29 mouse cellular contexts compared by ENCODE assay signal in the genomic region with DNA sequence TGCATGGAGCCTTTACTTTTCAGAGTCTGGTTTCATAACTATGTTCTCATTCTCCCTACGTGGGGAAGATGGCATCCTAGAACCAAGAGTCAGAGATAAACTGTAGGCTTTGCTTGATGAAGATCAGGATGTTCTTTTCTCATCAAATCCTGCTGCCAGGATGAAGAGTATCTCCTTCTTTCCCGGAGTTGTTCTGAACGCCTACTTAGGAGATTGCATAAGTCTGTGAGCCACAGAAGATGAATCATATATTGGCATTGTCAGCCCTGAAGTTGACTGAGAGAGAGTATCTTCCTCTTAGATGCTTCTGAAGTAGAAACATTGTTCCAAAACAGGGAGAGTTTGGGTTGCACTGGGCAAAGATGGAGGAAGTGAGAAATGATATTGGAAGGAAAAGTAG.
DNase-seq lines count a peak whose midpoint lies in the region; ATAC-seq and TF ChIP-seq lines count a peak whose summit lies in the region.
"Had no signal": no experiment of that assay in that cellular context is flagged by ENCODE, and none has a peak within 500 bp of the region (broad histone marks: within the 10 kb centered on the region; RNA-seq: fewer than 3 reads in every experiment).

No protein-coding gene starts in this region.

- H3K9me3 ChIP-seq in kidney, embryonic 16.5 days (ENCODE audit: low read length), result 0 out of 2 replicates have a peak, but pooled peaks cover 2% of the 10 kb centered on the region
- no peaks in the 10 kb centered on the region for H3K9me3 ChIP-seq in midbrain, embryonic 11.5 days (ENCODE audit: control insufficient read depth, low read length)
- H3K9me3 ChIP-seq: embryonic facial prominence, embryonic 13.5 days; forebrain, embryonic 10.5 days; forebrain, embryonic 15.5 days; heart, embryonic 10.5 days; hindbrain, embryonic 12.5 days; intestine, embryonic 15.5 days; limb, embryonic 13.5 days; liver, embryonic 12.5 days; midbrain, embryonic 12.5 days; neural tube, embryonic 13.5 days had no signal

- H3K36me3 ChIP-seq in kidney, embryonic 16.5 days (ENCODE audit: insufficient read depth, low read length), result no peaks in the 10 kb centered on the region
- H3K36me3 ChIP-seq in midbrain, embryonic 11.5 days (ENCODE audit: control insufficient read depth, insufficient read depth, low read length), result no peaks in the 10 kb centered on the region
- H3K36me3 ChIP-seq: embryonic facial prominence, embryonic 13.5 days; forebrain, embryonic 10.5 days; forebrain, embryonic 15.5 days; heart, embryonic 10.5 days; hindbrain, embryonic 12.5 days; intestine, embryonic 15.5 days; limb, embryonic 13.5 days; liver, embryonic 12.5 days; midbrain, embryonic 12.5 days; neural tube, embryonic 13.5 days had no signal

- no peak for TF ChIP-seq CTCF in layer of hippocampus, adult 2 months (conservative IDR thresholded peaks at IDR 0.05)

- ATAC-seq in kidney, embryonic 16.5 days (ENCODE audit: low FRiP score, low TSS enrichment), result no peak
- no peak for ATAC-seq in midbrain, embryonic 11.5 days (ENCODE audit: low FRiP score)
- ATAC-seq: forebrain, embryonic 15.5 days; hindbrain, postnatal 0 days; intestine, embryonic 15.5 days; liver, embryonic 12.5 days; liver, postnatal 0 days had no signal

- H3K4me2 ChIP-seq in kidney, embryonic 16.5 days (replicated peaks; ENCODE audit: low read depth, low read length), result no peak overlapping the region
- no peak overlapping the region for H3K4me2 ChIP-seq in midbrain, embryonic 11.5 days
- H3K4me2 ChIP-seq: embryonic facial prominence, embryonic 13.5 days; forebrain, embryonic 15.5 days; hindbrain, embryonic 12.5 days; intestine, embryonic 15.5 days; limb, embryonic 13.5 days; liver, embryonic 12.5 days; midbrain, embryonic 12.5 days; neural tube, embryonic 13.5 days had no signal

- peak in 1 of 2 experiments; percentile 32 for DNase-seq in layer of hippocampus, adult 2 months (ENCODE audit: low spot score in 2 of 2)
- no peak for DNase-seq in layer of hippocampus, adult 8-10 months (ENCODE audit: low spot score in 2 of 2)
- peak; percentile 11 for DNase-seq in right cerebral cortex, adult 2 months (ENCODE audit: low spot score in 2 of 2)
- no peak for DNase-seq in right cerebral cortex, postnatal 4 days
- peak; percentile 87 for DNase-seq in brain, adult 2 months (ENCODE audit: low read depth, low spot score)
- DNase-seq in left cerebral cortex, postnatal 25 days (ENCODE audit: low spot score in 2 of 2), result peak; percentile 14 to 87
- DNase-seq in midbrain, embryonic 11.5 days (ENCODE audit: low spot score, missing footprints), result no peak
- DNase-seq: adrenal gland, adult 8-10 months; cerebellum, adult 11 months; cerebellum, adult 9-11 months; gastrocnemius, postnatal 14 days; heart, postnatal 36 days; kidney, adult 8-10 months; kidney, postnatal 10 days; liver, postnatal 0 days; lung, postnatal 36 days had no signal

- WGBS in kidney, embryonic 16.5 days, result 86% methylated on average over 3 of the region's 3 CpGs
- WGBS in midbrain, embryonic 11.5 days, result 80% methylated on average over 3 of the region's 3 CpGs

- H3K27ac ChIP-seq in layer of hippocampus, adult 2 months, result peak overlapping the region; percentile 47; the same call in 1 of the 2 replicates
- H3K27ac ChIP-seq in kidney, embryonic 16.5 days (ENCODE audit: low read length), result no peak overlapping the region
- no peak overlapping the region for H3K27ac ChIP-seq in midbrain, embryonic 11.5 days (ENCODE audit: low read depth, low read length)
- H3K27ac ChIP-seq: embryonic facial prominence, embryonic 13.5 days; forebrain, embryonic 10.5 days; forebrain, embryonic 15.5 days; heart, embryonic 10.5 days; hindbrain, embryonic 12.5 days; hindbrain, postnatal 0 days; intestine, embryonic 15.5 days; limb, embryonic 13.5 days; liver, embryonic 12.5 days; midbrain, embryonic 12.5 days; neural tube, embryonic 13.5 days had no signal

- intact Hi-C loops in left cerebral cortex, postnatal 25 days (cut with DNase I), result no loop called here

- H3K9ac ChIP-seq in kidney, embryonic 16.5 days (replicated peaks; ENCODE audit: low read length), result no peak overlapping the region
- no peak overlapping the region for H3K9ac ChIP-seq in midbrain, embryonic 11.5 days (ENCODE audit: low read length)
- H3K9ac ChIP-seq: embryonic facial prominence, embryonic 13.5 days; forebrain, embryonic 15.5 days; hindbrain, embryonic 12.5 days; intestine, embryonic 15.5 days; limb, embryonic 13.5 days; liver, embryonic 12.5 days; liver, postnatal 0 days; midbrain, embryonic 12.5 days; neural tube, embryonic 13.5 days had no signal

- H3K4me1 ChIP-seq in kidney, embryonic 16.5 days (ENCODE audit: insufficient read depth, low read length), result no peaks in the 10 kb centered on the region
- H3K4me1 ChIP-seq in midbrain, embryonic 11.5 days (ENCODE audit: control insufficient read depth, insufficient read depth, low read length), result no peaks in the 10 kb centered on the region
- H3K4me1 ChIP-seq: embryonic facial prominence, embryonic 13.5 days; forebrain, embryonic 10.5 days; forebrain, embryonic 15.5 days; heart, embryonic 10.5 days; hindbrain, embryonic 12.5 days; intestine, embryonic 15.5 days; limb, embryonic 13.5 days; liver, embryonic 12.5 days; midbrain, embryonic 12.5 days; neural tube, embryonic 13.5 days had no signal

- no peak overlapping the region for H3K4me3 ChIP-seq in layer of hippocampus, adult 2 months
- no peak overlapping the region for H3K4me3 ChIP-seq in kidney, embryonic 16.5 days (ENCODE audit: low read length)
- H3K4me3 ChIP-seq in midbrain, embryonic 11.5 days (ENCODE audit: low read depth, low read length), result no peak overlapping the region
- H3K4me3 ChIP-seq: embryonic facial prominence, embryonic 13.5 days; forebrain, embryonic 10.5 days; forebrain, embryonic 15.5 days; heart, embryonic 10.5 days; hindbrain, embryonic 12.5 days; intestine, embryonic 15.5 days; limb, embryonic 13.5 days; liver, embryonic 12.5 days; midbrain, embryonic 12.5 days; neural tube, embryonic 13.5 days had no signal

- H3K27me3 ChIP-seq in kidney, embryonic 16.5 days (ENCODE audit: insufficient read depth, low read length), result no peaks in the 10 kb centered on the region
- no peaks in the 10 kb centered on the region for H3K27me3 ChIP-seq in midbrain, embryonic 11.5 days (ENCODE audit: control insufficient read depth, insufficient read depth, low read length)
- H3K27me3 ChIP-seq: CH12.LX; embryonic facial prominence, embryonic 13.5 days; forebrain, embryonic 15.5 days; hindbrain, embryonic 12.5 days; intestine, embryonic 15.5 days; limb, embryonic 13.5 days; liver, embryonic 12.5 days; midbrain, embryonic 12.5 days; neural tube, embryonic 13.5 days had no signal

Comparison
In these comparisons a context has a peak if more than half of its experiments do, and no peak if none do; other contexts are left out.
1. DNase-seq: peak in right cerebral cortex, adult 2 months (2 of 2), brain, adult 2 months (single experiment) and left cerebral cortex, postnatal 25 days (2 of 2); none in layer of hippocampus, adult 8-10 months (0 of 2), right cerebral cortex, postnatal 4 days (single experiment) and midbrain, embryonic 11.5 days (single experiment).